In genomic region chr16:19904734-19905479, GRCm38 (mm10) we compare ENCODE assay signal across 27 mouse cellular contexts.
DNase-seq lines count a peak whose midpoint lies in the region; ATAC-seq and TF ChIP-seq lines count a peak whose summit lies in the region.
"Had no signal": no experiment of that assay in that cellular context is flagged by ENCODE, and none has a peak within 500 bp of the region (broad histone marks: within the 10 kb centered on the region; RNA-seq: fewer than 3 reads in every experiment).

No protein-coding gene starts in this region.

- peak overlapping the region; percentile 29; the same call in 1 of the 2 replicates for H3K27ac ChIP-seq in heart, embryonic 16.5 days (ENCODE audit: low read length)
- no peak overlapping the region for H3K27ac ChIP-seq in lung, embryonic 14.5 days (ENCODE audit: low read depth)
- no peak overlapping the region for H3K27ac ChIP-seq in stomach, embryonic 15.5 days
- H3K27ac ChIP-seq: forebrain, embryonic 10.5 days; hindbrain, embryonic 12.5 days; layer of hippocampus, adult 2 months; limb, embryonic 12.5 days had no signal

- no peaks in the 10 kb centered on the region for H3K9me3 ChIP-seq in heart, embryonic 16.5 days (replicated peaks; ENCODE audit: control insufficient read depth, low read length)
- H3K9me3 ChIP-seq in lung, embryonic 14.5 days (ENCODE audit: low read depth, low read length): no peaks in the 10 kb centered on the region
- H3K9me3 ChIP-seq in stomach, embryonic 15.5 days: no peaks in the 10 kb centered on the region
- H3K9me3 ChIP-seq: forebrain, embryonic 10.5 days; hindbrain, embryonic 12.5 days; limb, embryonic 12.5 days had no signal

- 40% methylated on average over 2 of the region's 2 CpGs for WGBS in heart, embryonic 16.5 days
- WGBS in lung, embryonic 14.5 days: 22% methylated on average over 2 of the region's 2 CpGs
- WGBS in stomach, embryonic 15.5 days: 12% methylated on average over 2 of the region's 2 CpGs

- no peak for DNase-seq in heart, postnatal 10 days
- peak; percentile 49 for DNase-seq in lung, embryonic 14.5 days
- no peak for DNase-seq in lung, adult 18-20 months
- peak; percentile 3 for DNase-seq in brain, adult 2 months (ENCODE audit: low read depth, low spot score)
- DNase-seq in urinary bladder, adult 2 months (ENCODE audit: low spot score): no peak
- DNase-seq: adrenal gland, postnatal 36 days; cerebellum, adult 11-12 months; cerebellum, postnatal 10 days; forebrain, postnatal 0 days; gastrocnemius, postnatal 14 days; heart, adult 18-20 months; heart, postnatal 14 days; kidney, adult 9 months; kidney, postnatal 25 days; layer of hippocampus, postnatal 36 days; right cerebral cortex, postnatal 4 days; thymus, adult 2 months; thymus, postnatal 4 days had no signal

- H3K36me3 ChIP-seq in heart, embryonic 16.5 days (ENCODE audit: control insufficient read depth, insufficient read depth): no peaks in the 10 kb centered on the region
- no peaks in the 10 kb centered on the region for H3K36me3 ChIP-seq in lung, embryonic 14.5 days (ENCODE audit: insufficient read depth)
- no peaks in the 10 kb centered on the region for H3K36me3 ChIP-seq in stomach, embryonic 15.5 days
- H3K36me3 ChIP-seq: forebrain, embryonic 10.5 days; hindbrain, embryonic 12.5 days; limb, embryonic 12.5 days had no signal

- no peak overlapping the region for H3K4me2 ChIP-seq in heart, embryonic 16.5 days (ENCODE audit: low read depth, low read length)
- no peak overlapping the region for H3K4me2 ChIP-seq in lung, embryonic 14.5 days
- no peak overlapping the region for H3K4me2 ChIP-seq in stomach, embryonic 15.5 days
- H3K4me2 ChIP-seq: hindbrain, embryonic 12.5 days; limb, embryonic 12.5 days; liver, embryonic 11.5 days had no signal

- H3K27me3 ChIP-seq in heart, embryonic 16.5 days (ENCODE audit: control insufficient read depth, insufficient read depth, low read length): no peaks in the 10 kb centered on the region
- H3K27me3 ChIP-seq in lung, embryonic 14.5 days (ENCODE audit: insufficient read depth, low read length): no peaks in the 10 kb centered on the region
- no peaks in the 10 kb centered on the region for H3K27me3 ChIP-seq in stomach, embryonic 15.5 days (replicated peaks)
- H3K27me3 ChIP-seq: hindbrain, embryonic 12.5 days; limb, embryonic 12.5 days; Patski had no signal

- no peaks in the 10 kb centered on the region for H3K4me1 ChIP-seq in heart, embryonic 16.5 days (ENCODE audit: control insufficient read depth, insufficient read depth, low read length)
- no peaks in the 10 kb centered on the region for H3K4me1 ChIP-seq in lung, embryonic 14.5 days (ENCODE audit: insufficient read depth)
- H3K4me1 ChIP-seq in stomach, embryonic 15.5 days: no peaks in the 10 kb centered on the region
- H3K4me1 ChIP-seq: forebrain, embryonic 10.5 days; hindbrain, embryonic 12.5 days; limb, embryonic 12.5 days had no signal

- H3K4me3 ChIP-seq in heart, embryonic 16.5 days (ENCODE audit: low read length): no peak overlapping the region
- no peak overlapping the region for H3K4me3 ChIP-seq in lung, embryonic 14.5 days (ENCODE audit: low read depth, low read length)
- H3K4me3 ChIP-seq in stomach, embryonic 15.5 days (replicated peaks): no peak overlapping the region
- H3K4me3 ChIP-seq: forebrain, embryonic 10.5 days; hindbrain, embryonic 12.5 days; layer of hippocampus, adult 2 months; limb, embryonic 12.5 days had no signal

- no peak; the same call in 1 of the 2 replicates for ATAC-seq in heart, embryonic 16.5 days (replicated peaks; ENCODE audit: extremely low read depth, insufficient read depth, low FRiP score)
- ATAC-seq in lung, embryonic 14.5 days (ENCODE audit: insufficient read depth): peak; percentile 49; the same call in 1 of the 2 replicates
- 0 out of 2 replicates have a peak, but pooled peaks have one; percentile 35 for ATAC-seq in stomach, embryonic 15.5 days (ENCODE audit: insufficient read depth, low FRiP score, low read depth)
- ATAC-seq: CD4-positive, CD25-positive, alpha-beta regulatory T cell, adult 4 months; forebrain, postnatal 0 days; Patski had no signal

- intact Hi-C loops in heart, postnatal 10 days (cut with DNase I): loop anchor here (5.0 kb wide), 2 partner anchors 183 to 192 kb away; partner anchors contain the start of gene Klhl24

- no peak overlapping the region for H3K9ac ChIP-seq in heart, embryonic 16.5 days (ENCODE audit: low read length)
- H3K9ac ChIP-seq in lung, embryonic 14.5 days: no peak overlapping the region
- no peak overlapping the region for H3K9ac ChIP-seq in stomach, embryonic 15.5 days
- H3K9ac ChIP-seq: forebrain, postnatal 0 days; hindbrain, embryonic 12.5 days; limb, embryonic 12.5 days had no signal

- TF ChIP-seq CTCF in lung, embryonic 14.5 days (IDR thresholded peaks at IDR 0.05; ENCODE audit: low read depth): no peak

Comparison
In these comparisons a context has a peak if more than half of its experiments do, and no peak if none do; other contexts are left out.
1. DNase-seq: peak in lung, embryonic 14.5 days (single experiment) and brain, adult 2 months (single experiment); none in heart, postnatal 10 days (0 of 2), lung, adult 18-20 months (0 of 2) and urinary bladder, adult 2 months (single experiment).